Mouse (Mus musculus) heart, postnatal 0 days (tissue): ENCODE measurements around the gene Hist1h1c. TPM values are rescaled to one million over a fixed set of nuclear protein-coding genes. Genes with fewer than 3 reads are reported as not detected.
"Not testable (repeated sequence)": the region's sequence is repeated elsewhere in the genome, so short reads cannot be mapped to it uniquely, and the experiment has no call there.

Experiments
- ATAC-seq: fragments of 200-750 bp; cut with Nextera tagmentation; 2 replicates; pipeline ENCODE4 v1.8.0; 2017; ENCODE audit warnings: low read depth, moderate number of reproducible peaks, moderate library complexity; ENCODE audit not compliant: insufficient read depth
- DNase-seq: peaks from one replicate; pipeline ENCODE4 v3.0.0-alpha.2; 2016; ENCODE audit warnings: low spot score
- H3K27ac ChIP-seq: fragments of 300-500 bp; sonication (generic); 2 replicates; pipeline ENCODE4 v1.5.1; 2014; ENCODE audit warnings: low read depth, mild to moderate bottlenecking
- H3K27me3 ChIP-seq: fragments of 300-500 bp; sonication (generic); 2 replicates; pipeline ENCODE4 v1.6.1; 2014; ENCODE audit warnings: low read length, mixed read lengths; ENCODE audit not compliant: control insufficient read depth, insufficient read depth
- H3K36me3 ChIP-seq: fragments of 300-500 bp; sonication (generic); replicated peaks from 2 replicates; pipeline ENCODE4 v1.6.1; 2014; ENCODE audit warnings: low read length, mixed read lengths; ENCODE audit not compliant: control insufficient read depth, insufficient read depth
- H3K4me1 ChIP-seq: fragments of 300-500 bp; sonication (generic); 2 replicates; pipeline ENCODE4 v1.6.1; 2014; ENCODE audit warnings: antibody characterized with exemption; ENCODE audit not compliant: control insufficient read depth, insufficient read depth
- H3K4me2 ChIP-seq: fragments of 300-500 bp; sonication (generic); 2 replicates; pipeline ENCODE4 v1.6.1; 2014; ENCODE audit warnings: low read depth, mild to moderate bottlenecking, low read length, moderate library complexity
- H3K4me3 ChIP-seq: fragments of 300-500 bp; sonication (generic); 2 replicates; pipeline ENCODE4 v1.5.1; 2014; ENCODE audit warnings: low read depth, low read length
- H3K9ac ChIP-seq: fragments of 300-500 bp; sonication (generic); replicated peaks from 2 replicates; pipeline ENCODE4 v1.6.1; 2014; ENCODE audit warnings: low read depth, low read length, mixed read lengths
- H3K9me3 ChIP-seq: fragments of 300-500 bp; sonication (generic); replicated peaks from 2 replicates; pipeline ENCODE4 v1.6.1; 2016; ENCODE audit warnings: low read length; ENCODE audit not compliant: control insufficient read depth
- CTCF ChIP-seq: IDR thresholded peaks from 2 replicates; pipeline ENCODE4 v1.5.1; 2016; ENCODE audit warnings: antibody characterized with exemption, control low read depth, low read depth
- EP300 ChIP-seq: IDR thresholded peaks from 2 replicates; pipeline ENCODE4 v1.6.1; 2016; ENCODE audit warnings: antibody characterized with exemption, low read depth
- WGBS: fragments of 180-500 bp; shearing (Covaris S2); extraction: QIAGEN DNeasy Blood & Tissue Kit; methylation state at CpG from one replicate; pipeline ENCODE4 v1.1.7; 2014; 5-methylcytosine and 5-hydroxymethylcytosine counted together
- polyA plus RNA-seq: library from polyadenylated mRNA; unstranded; fragments of >200 nt; fragmentation: Nextera tagmentation; extraction: Ambion mirVana; gene quantifications from 2 replicates; pipeline ENCODE4 v1.2.1, GENCODE M21; 2015
- total RNA-seq: library from RNA; depleted of rRNA; stranded (reverse); fragments of >200 nt; gene quantifications from 2 replicates; pipeline ENCODE4 v1.2.3, GENCODE M21; 2014; ENCODE audit warnings: low replicate concordance

Hist1h1c gene
- total and polyA plus RNA-seq, 2 experiments from 2014 or later, result 101 to 770 TPM

DNA sequence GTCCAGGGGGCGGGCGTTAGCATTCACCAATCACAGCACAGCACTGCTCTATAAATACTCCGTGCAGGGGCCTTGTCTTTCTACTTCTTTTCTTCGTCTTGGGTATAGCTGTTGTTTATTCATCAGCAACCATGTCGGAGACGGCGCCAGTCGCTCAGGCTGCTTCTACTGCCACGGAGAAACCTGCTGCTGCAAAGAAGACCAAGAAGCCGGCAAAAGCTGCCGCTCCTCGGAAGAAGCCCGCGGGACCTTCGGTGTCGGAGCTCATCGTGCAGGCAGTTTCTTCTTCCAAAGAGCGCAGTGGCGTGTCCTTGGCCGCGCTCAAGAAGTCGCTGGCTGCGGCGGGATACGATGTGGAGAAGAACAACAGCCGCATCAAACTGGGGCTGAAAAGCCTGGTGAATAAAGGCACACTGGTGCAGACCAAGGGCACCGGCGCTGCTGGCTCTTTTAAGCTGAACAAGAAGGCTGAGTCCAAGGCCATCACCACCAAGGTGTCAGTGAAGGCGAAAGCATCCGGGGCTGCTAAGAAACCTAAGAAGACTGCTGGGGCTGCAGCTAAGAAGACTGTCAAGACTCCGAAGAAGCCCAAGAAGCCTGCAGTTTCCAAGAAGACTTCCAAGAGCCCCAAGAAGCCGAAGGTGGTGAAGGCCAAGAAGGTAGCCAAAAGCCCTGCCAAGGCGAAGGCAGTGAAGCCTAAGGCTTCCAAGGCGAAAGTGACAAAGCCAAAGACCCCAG, 25.1 kb downstream of the Hist1h1c start, which contains the start of gene Hist1h1a:
Gene Hist1h1a (plus strand): TSS at position 81 of the 738 bp plus-strand sequence.
- WGBS, result 3% methylated on average over 34 of the region's 34 CpGs
- peak; percentile 59 for ATAC-seq
- H3K9ac ChIP-seq, result peak within 1 kb of the TSS; percentile 66
- peak; percentile 95 for DNase-seq
- H3K27ac ChIP-seq, result peak within 1 kb of the TSS; percentile 95
- H3K36me3 ChIP-seq, result no peaks in the 10 kb centered on the region
- TF ChIP-seq CTCF, result no peak
- TF ChIP-seq EP300, result no peak; the same call in 1 of the 2 replicates
- H3K4me3 ChIP-seq, result peak within 1 kb of the TSS; percentile 48
- peak within 1 kb of the TSS; percentile 71 for H3K4me2 ChIP-seq
- no peaks in the 10 kb centered on the region for H3K27me3 ChIP-seq
- H3K4me1 ChIP-seq, result peaks cover 22% of the 10 kb centered on the region
- no peaks in the 10 kb centered on the region for H3K9me3 ChIP-seq

DNA sequence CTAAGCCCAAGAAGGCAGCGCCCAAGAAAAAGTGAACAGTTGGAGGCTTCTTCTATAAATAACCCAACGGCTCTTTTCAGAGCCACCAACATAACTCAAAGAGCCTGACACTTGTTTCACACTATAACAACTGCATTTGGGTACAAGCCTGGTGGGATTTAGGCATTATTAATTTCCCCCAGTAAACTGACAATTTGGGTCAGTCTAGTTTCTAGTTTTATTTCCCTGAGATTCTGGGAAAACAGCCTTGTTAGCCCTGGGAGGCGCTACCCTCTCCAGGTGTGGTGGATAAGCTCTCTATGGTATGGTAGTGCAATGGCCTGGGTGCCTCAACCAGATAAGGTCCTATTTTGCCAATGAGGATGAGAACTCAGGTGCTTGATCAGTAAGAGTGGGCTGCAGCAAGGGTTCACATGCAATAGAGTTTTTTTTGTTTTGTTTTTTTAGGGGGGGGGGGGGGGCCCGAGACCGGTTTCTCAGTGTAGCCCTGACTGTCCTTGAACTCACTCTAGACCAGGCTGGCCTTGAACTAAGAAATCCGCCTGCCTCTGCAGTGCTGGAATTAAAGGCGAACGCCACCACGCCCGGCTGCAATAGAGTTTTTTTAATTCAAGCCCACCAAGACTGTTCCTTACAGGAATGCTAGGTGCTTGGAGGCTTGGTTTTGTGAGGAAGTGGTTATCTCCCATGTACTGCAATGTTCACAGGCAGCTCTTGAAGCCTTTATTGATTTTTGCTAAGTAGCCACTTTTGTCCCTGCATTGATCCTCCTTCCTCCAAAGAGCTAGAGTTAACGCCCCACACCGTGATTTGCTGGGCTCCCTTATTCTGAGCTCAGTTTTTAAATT, 25.9 kb downstream of the Hist1h1c start:
- Histone ChIP-seq H3K4me3 (peak overlapping the region; percentile 48), H3K9ac (peak overlapping the region; percentile 66; the same call in 1 of the 2 replicates), H3K27me3 (no peaks in the 10 kb centered on the region), H3K4me2 (peak overlapping the region; percentile 71), H3K27ac (peak overlapping the region; percentile 95; the same call in 1 of the 2 replicates), H3K36me3 (no peaks in the 10 kb centered on the region), H3K4me1 (peaks cover 22% of the 10 kb centered on the region), H3K9me3 (no peaks in the 10 kb centered on the region)
- DNase-seq (no peak), ATAC-seq (no peak)
- WGBS, result 47% methylated on average over 12 of the region's 12 CpGs
- TF ChIP-seq CTCF, result no peak
- no peak for TF ChIP-seq EP300

DNA sequence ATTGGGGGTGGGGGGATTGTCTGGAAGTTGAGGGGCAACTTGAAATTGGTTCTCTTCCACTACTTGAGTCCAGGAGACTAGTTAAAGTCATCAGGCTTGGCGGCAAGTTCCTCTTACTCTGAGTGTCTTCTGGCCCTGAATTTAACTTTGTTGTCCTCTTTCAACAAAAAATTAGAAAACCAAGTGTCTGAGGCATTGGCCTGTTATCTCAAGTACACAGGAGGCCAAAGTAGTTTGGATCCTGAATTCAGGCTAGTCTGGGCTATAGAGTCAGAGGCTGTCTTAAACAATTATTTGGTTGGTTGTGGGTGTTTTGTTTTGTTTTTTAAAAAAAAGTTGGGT, 26.5 kb downstream of the Hist1h1c start:
- no peak for TF ChIP-seq EP300
- no peak for TF ChIP-seq CTCF
- Histone ChIP-seq H3K27me3 (no peaks in the 10 kb centered on the region), H3K27ac (no peak overlapping the region), H3K4me1 (peaks cover 22% of the 10 kb centered on the region), H3K9ac (no peak overlapping the region), H3K9me3 (no peaks in the 10 kb centered on the region), H3K4me3 (no peak overlapping the region), H3K36me3 (no peaks in the 10 kb centered on the region), H3K4me2 (no peak overlapping the region)
- no peak for DNase-seq
- no peak for ATAC-seq
- WGBS, result 85% methylated on average over 1 of the region's 1 CpGs

DNA sequence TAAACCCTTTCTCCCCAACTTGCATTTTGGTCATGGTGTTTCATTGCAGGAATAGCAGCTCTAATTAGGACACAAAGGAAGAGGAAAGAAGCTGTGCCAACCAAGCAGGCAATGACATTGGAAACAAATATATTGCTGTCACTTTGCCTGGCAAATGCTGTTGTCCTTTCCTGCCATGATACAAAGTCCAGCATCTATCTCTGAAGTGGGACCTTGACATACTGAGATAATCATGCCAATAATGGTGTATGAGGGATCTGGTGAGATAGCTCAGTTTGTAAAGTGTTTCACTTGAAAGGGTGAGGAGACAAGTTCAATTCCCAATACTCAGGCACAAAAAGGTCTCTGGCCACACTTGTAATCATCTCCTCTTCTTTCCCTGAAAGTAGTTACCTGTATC, 28.2 kb downstream of the Hist1h1c start:
- DNase-seq (no peak), ATAC-seq (no peak)
- H3K9me3 ChIP-seq, result no peaks in the 10 kb centered on the region
- peaks cover 18% of the 10 kb centered on the region for H3K4me1 ChIP-seq
- no peaks in the 10 kb centered on the region for H3K27me3 ChIP-seq
- no peaks in the 10 kb centered on the region for H3K36me3 ChIP-seq
- H3K4me3 ChIP-seq, result no peak overlapping the region
- no peak overlapping the region for H3K9ac ChIP-seq
- TF ChIP-seq CTCF, result no peak
- TF ChIP-seq EP300, result no peak
- no peak overlapping the region for H3K4me2 ChIP-seq
- no peak overlapping the region for H3K27ac ChIP-seq

DNA sequence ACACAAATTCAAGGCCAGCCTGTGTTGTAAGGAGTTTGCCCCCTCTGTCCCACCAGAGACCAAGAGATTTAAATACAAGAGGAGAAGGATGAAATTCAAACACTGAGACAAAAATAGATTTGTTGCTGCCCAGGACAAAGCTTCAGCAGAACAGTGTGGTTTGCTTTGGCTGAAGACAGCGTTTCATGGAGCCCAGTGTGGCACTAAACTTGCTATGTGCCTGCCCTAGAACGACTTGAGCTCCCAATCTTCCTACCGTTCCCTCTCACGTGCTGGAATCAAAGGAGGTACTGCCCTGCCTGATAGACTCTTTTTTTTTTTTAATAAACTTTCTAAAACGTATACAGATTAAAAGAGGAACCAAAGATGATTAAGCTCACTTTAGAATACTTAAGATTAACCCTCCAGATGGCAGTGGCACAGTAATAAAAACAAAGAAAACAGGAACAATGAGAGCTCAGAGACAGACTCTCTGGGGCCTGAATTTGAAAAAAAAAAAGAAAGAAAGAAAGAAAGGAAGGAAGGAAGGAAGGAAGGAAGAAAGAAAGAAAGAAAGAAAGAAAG, 30.3 kb downstream of the Hist1h1c start:
- Histone ChIP-seq H3K27me3 (no peaks in the 10 kb centered on the region), H3K4me2 (no peak overlapping the region), H3K36me3 (no peaks in the 10 kb centered on the region), H3K9ac (no peak overlapping the region), H3K4me1 (peaks cover 8% of the 10 kb centered on the region), H3K9me3 (no peaks in the 10 kb centered on the region), H3K4me3 (no peak overlapping the region), H3K27ac (no peak overlapping the region)
- DNase-seq (no peak), ATAC-seq (no peak)
- 32% methylated on average over 5 of the region's 5 CpGs for WGBS
- TF ChIP-seq EP300 (no peak), CTCF (no peak)

DNA sequence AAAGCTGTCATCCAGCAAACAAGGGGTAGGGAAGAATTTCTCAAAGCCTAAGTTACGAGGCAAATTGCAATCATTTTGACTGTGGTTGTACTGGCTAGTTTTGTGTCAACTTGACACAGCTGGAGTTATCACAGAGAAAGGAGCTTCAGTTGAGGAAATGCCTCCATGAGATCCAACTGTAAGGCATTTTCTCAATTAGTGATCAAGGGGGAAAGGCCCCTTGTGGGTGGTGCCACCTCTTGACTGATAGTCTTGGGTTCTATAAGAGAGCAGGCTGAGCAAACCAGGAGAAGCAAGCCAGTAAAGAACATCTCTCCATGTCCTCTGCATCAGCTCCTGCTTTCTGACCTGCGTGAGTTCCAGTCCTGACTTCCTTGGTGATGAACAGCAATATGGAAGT, 31.0 kb downstream of the Hist1h1c start, which contains the start of gene Trim38:
Gene Trim38 (plus strand): TSS at position 301 of the 400 bp plus-strand sequence.
- not testable (repeated sequence) for DNase-seq, ATAC-seq, H3K4me2 ChIP-seq, H3K27me3 ChIP-seq, H3K9ac ChIP-seq, H3K4me3 ChIP-seq, H3K27ac ChIP-seq, H3K36me3 ChIP-seq, H3K9me3 ChIP-seq, H3K4me1 ChIP-seq
- 81% methylated on average over 2 of the region's 2 CpGs for WGBS
